Mouse (Mus musculus) CH12.LX (cell line): ENCODE measurements at regions not wholly inside any gene's neighbourhood (a gene's known extent, or its start where the extent isn't known, plus 50 kb on each side); places are given as distances from the start of the nearest gene placed in this dataset.

Experiments
- CHD2 ChIP-seq: IDR thresholded peaks from 2 replicates; pipeline ENCODE4 v1.6.1; 2011; ENCODE audit warnings: low read length, improper control_type of control experiment
- CTCF ChIP-seq, 2 experiments: IDR thresholded peaks in 1 of 2; conservative IDR thresholded peaks in 1 of 2; 2 replicates each; pipeline ENCODE4 v1.5.1; 2011 to 2012; ENCODE audit warnings: low read depth in 2 of 2, low read length in 2 of 2, improper control_type of control experiment in 1 of 2, inconsistent platforms in 1 of 2, mild to moderate bottlenecking in 1 of 2, moderate library complexity in 1 of 2
- E2F4 ChIP-seq: IDR thresholded peaks from 2 replicates; pipeline ENCODE4 v1.6.1; 2011; ENCODE audit warnings: low read depth, low read length, improper control_type of control experiment; ENCODE audit not compliant: insufficient replicate concordance
- ELF1 ChIP-seq: IDR thresholded peaks from 2 replicates; pipeline ENCODE4 v1.6.1; 2014; ENCODE audit warnings: low read depth, mild to moderate bottlenecking, inconsistent platforms, low read length, improper control_type of control experiment
- EP300 ChIP-seq: IDR thresholded peaks from 2 replicates; pipeline ENCODE4 v1.6.1; 2011; ENCODE audit warnings: low read length, improper control_type of control experiment
- ETS1 ChIP-seq: conservative IDR thresholded peaks from 2 replicates; pipeline ENCODE4 v1.6.1; 2012; ENCODE audit warnings: low read depth, mild to moderate bottlenecking, inconsistent platforms, low read length, improper control_type of control experiment, moderate library complexity
- IRF4 ChIP-seq: IDR thresholded peaks from 2 replicates; pipeline ENCODE4 v1.6.1; 2014; ENCODE audit warnings: low read depth, mild to moderate bottlenecking, inconsistent platforms, low read length, improper control_type of control experiment
- MAX ChIP-seq: IDR thresholded peaks from 2 replicates; pipeline ENCODE4 v1.6.1; 2011; ENCODE audit warnings: low read length, improper control_type of control experiment
- POLR2A ChIP-seq: IDR thresholded peaks from 2 replicates; pipeline ENCODE4 v1.6.1; 2011; ENCODE audit warnings: low read depth, mild to moderate bottlenecking, improper control_type of control experiment, low read length
- ZKSCAN1 ChIP-seq: IDR thresholded peaks from 2 replicates; pipeline ENCODE4 v1.6.1; 2012; ENCODE audit warnings: low read depth, inconsistent platforms, low read length, improper control_type of control experiment, borderline replicate concordance

DNA sequence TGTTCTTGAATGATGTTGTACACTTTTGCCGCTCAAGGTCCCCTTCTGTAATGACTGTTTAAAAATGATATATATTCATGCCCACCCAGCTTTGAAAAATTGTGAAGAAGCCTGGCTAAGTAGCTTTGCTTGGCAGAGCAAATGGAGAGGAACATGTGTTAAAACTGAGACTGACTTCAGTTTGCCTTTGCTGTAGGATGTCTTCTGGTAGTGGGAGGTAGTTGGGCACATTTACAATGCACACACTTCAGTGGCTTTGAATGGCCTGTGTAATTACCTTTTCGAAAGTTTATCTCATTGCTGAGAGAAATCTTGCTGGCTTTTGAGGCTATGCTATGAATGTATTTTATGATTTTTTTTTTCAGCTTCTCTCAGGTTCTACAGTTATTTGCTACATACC, 360.5 kb upstream of the Cdh6 start:
- TF ChIP-seq MAX (no peak), CHD2 (no peak), POLR2A (no peak), CTCF (conservative IDR thresholded peaks at IDR 0.05 in 1 of 2, IDR thresholded peaks at IDR 0.05 in 1 of 2; ENCODE audit: low read depth in 2 of 2, low read length in 2 of 2) (no peak), IRF4 (no peak), ELF1 (no peak), ETS1 (no peak), E2F4 (no peak), EP300 (no peak), ZKSCAN1 (no peak)
